Mouse (Mus musculus) frontal cortex, postnatal 25 days (tissue): Measurements from ENCODE around the gene Rab5if.
A peak's percentile ranks its signal among the peaks of the same experiment; 100 is the strongest.
"Not testable (repeated sequence)": the region's sequence is repeated elsewhere in the genome, so short reads cannot be mapped to it uniquely, and the experiment has no call there.

Experiments used
- DNase-seq, 2 experiments: peaks; one replicate each; pipeline ENCODE4 v3.0.0; 2022; ENCODE audit warnings: low spot score in 2 of 2

Gene Rab5if

GRCm38 (mm10) chr2:156862772-156863486 is at the start of gene Rab5if:
TSS of gene Rab5if (plus strand) at chr2:156863128.
- DNase-seq: peak; percentile 93 to 97

- no peak for DNase-seq
These were observed 48.6 kb upstream of the Rab5if start for GRCm38 (mm10) chr2:156814344-156814801.

GRCm38 (mm10) chr2:156814893-156815292 is 48.0 kb upstream of the Rab5if start:
- DNase-seq: no peak

GRCm38 (mm10) chr2:156815412-156815811 is 47.5 kb upstream of the Rab5if start:
- DNase-seq: no peak

- DNase-seq: no peak
These were observed 46.8 kb upstream of the Rab5if start for GRCm38 (mm10) chr2:156816116-156816515.

- not testable (repeated sequence) for DNase-seq
These were observed 37.8 kb upstream of the Rab5if start for GRCm38 (mm10) chr2:156825128-156825527.

GRCm38 (mm10) chr2:156834336-156834735 is 28.6 kb upstream of the Rab5if start:
- DNase-seq: no peak

GRCm38 (mm10) chr2:156838839-156839238 is 24.1 kb upstream of the Rab5if start:
- DNase-seq: no peak

- no peak for DNase-seq
These were observed 23.4 kb upstream of the Rab5if start, which contains the start of gene Tgif2 for GRCm38 (mm10) chr2:156839319-156840191. TSS of gene Tgif2 (plus strand) at chr2:156840007.

GRCm38 (mm10) chr2:156840301-156841027 is 22.5 kb upstream of the Rab5if start:
- no peak for DNase-seq

GRCm38 (mm10) chr2:156841028-156841840 is 21.7 kb upstream of the Rab5if start:
- DNase-seq: peak in 1 of 2 experiments; percentile 26

- DNase-seq: no peak
These were observed 20.9 kb upstream of the Rab5if start for GRCm38 (mm10) chr2:156841841-156842706.

- no peak for DNase-seq
These were observed 20.2 kb upstream of the Rab5if start for GRCm38 (mm10) chr2:156842711-156843110.

GRCm38 (mm10) chr2:156843331-156843730 is 19.6 kb upstream of the Rab5if start:
- DNase-seq: no peak

GRCm38 (mm10) chr2:156844715-156845114 is 18.2 kb upstream of the Rab5if start:
- DNase-seq: no peak

- no peak for DNase-seq
These were observed 15.3 kb upstream of the Rab5if start for GRCm38 (mm10) chr2:156847653-156848052.

- no peak for DNase-seq
These were observed 14.3 kb upstream of the Rab5if start for GRCm38 (mm10) chr2:156848526-156849182.

- DNase-seq: no peak
These were observed 12.4 kb upstream of the Rab5if start for GRCm38 (mm10) chr2:156850505-156850904.

- DNase-seq: not testable (repeated sequence)
These were observed 9.3 kb upstream of the Rab5if start for GRCm38 (mm10) chr2:156853584-156853983.
